Mouse (Mus musculus): ENCODE measurements around the gene BC024063.
"Not testable (repeated sequence)": the region's sequence is repeated elsewhere in the genome, so short reads cannot be mapped to it uniquely, and the experiment has no call there.

Gene BC024063

GRCm38 (mm10) chr10:82082728-82083621, at the start of gene BC024063:
TSS of gene BC024063 (plus strand) at chr10:82083353.
- peak; percentile 58 for DNase-seq

DNA sequence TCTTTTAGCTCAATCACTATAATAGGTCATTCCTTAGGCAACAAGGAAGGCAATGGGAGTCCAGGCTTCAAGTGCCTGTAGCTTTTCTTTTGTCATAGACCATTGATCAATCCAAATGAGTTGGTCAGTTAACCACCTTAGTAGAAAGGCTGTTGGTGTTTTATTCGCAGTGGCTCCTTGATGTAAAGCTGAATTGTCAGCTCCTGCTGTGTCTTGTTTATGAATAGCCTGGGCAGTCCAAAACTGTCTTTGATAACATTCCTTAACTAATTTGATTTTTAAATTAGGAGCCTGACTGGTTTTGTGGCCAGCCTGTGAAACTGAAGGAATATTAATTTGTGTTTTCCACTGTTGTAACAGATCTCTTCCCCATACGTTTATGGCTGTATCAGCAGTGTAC, 41.0 kb upstream of the BC024063 start:
- no peak for DNase-seq

- no peak for DNase-seq
Observed at GRCm38 (mm10) chr10:82046603-82047002, 36.5 kb upstream of the BC024063 start.

GRCm38 (mm10) chr10:82047597-82048459, 35.3 kb upstream of the BC024063 start, which contains the start of gene Zfp873:
TSS of gene Zfp873 (plus strand) at chr10:82048123.
- DNase-seq: peak; percentile 95

- DNase-seq: not testable (repeated sequence)
Observed at GRCm38 (mm10) chr10:82048460-82048804, 34.7 kb upstream of the BC024063 start.

GRCm38 (mm10) chr10:82083622-82083971, 444 bp downstream of the BC024063 start:
- DNase-seq: not testable (repeated sequence)

GRCm38 (mm10) chr10:82117206-82117605, 34.1 kb downstream of the BC024063 start:
- DNase-seq: no peak

DNA sequence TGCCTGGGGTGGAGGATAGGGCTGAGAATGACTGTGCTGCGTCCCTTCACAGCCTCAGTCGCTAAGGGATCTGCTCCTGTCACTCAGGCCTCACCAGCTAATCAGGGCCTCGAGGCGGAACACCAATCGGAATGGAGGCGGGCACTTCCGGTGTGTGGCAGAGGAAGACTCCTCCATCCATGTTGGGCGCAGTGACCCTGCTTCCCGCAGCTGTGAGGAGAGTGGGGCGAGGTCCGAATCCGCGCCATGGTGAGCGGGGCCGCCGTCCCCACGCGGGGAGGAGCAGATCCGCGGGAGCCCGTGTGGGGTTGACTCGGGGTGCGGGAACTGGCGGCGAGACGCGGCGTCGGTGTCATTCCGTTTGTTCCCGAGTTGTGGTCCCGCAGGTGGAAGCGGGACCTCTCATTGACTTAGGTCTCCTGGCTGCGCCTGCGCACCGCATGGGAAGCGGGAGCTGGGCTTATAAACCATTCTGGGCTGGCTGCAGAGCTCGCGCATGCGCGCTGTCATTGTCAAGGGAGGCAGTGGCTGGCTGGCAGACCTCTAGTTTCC, 44.8 kb downstream of the BC024063 start, which contains the start of gene AU041133:
TSS of gene AU041133 (plus strand) at position 164 of the 552 bp plus-strand sequence.
- peak; percentile 88 for DNase-seq

GRCm38 (mm10) chr10:82145282-82145681, 62.1 kb downstream of the BC024063 start:
- DNase-seq: no peak

DNA sequence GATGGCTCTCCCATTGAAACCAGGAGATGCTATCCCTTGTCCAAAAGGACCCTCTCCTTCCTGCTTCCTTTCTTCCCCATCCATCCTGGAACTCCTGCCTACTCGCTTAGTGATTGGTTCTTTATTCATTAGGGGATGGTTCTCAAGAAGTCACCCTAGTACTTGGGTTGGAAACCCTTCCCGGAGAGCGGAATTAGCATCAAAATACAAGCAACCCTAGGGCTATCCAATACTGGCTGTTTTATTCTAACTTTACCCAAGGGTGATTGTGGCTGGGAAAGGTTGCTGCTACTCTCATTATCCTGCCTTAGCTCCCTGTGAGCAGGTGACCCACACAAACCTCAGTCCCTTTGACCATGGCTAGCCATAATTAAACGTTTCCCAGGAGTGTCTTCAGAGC, 64.4 kb downstream of the BC024063 start:
- no peak for DNase-seq

All from thymus, postnatal 14 days (tissue).